Mouse (Mus musculus) lung, postnatal 0 days (tissue): ENCODE measurements at regions not wholly inside any gene's neighbourhood (a gene's known extent, or its start where the extent isn't known, plus 50 kb on each side); places are given as distances from the start of the nearest gene placed in this dataset.

Source experiments
- CTCF ChIP-seq: IDR thresholded peaks from 2 replicates; pipeline ENCODE4 v1.5.1; 2016; ENCODE audit warnings: antibody characterized with exemption, mild to moderate bottlenecking
- EP300 ChIP-seq: IDR thresholded peaks from 2 replicates; pipeline ENCODE4 v1.6.1; 2016; ENCODE audit warnings: antibody characterized with exemption, mild to moderate bottlenecking, control low read depth

DNA sequence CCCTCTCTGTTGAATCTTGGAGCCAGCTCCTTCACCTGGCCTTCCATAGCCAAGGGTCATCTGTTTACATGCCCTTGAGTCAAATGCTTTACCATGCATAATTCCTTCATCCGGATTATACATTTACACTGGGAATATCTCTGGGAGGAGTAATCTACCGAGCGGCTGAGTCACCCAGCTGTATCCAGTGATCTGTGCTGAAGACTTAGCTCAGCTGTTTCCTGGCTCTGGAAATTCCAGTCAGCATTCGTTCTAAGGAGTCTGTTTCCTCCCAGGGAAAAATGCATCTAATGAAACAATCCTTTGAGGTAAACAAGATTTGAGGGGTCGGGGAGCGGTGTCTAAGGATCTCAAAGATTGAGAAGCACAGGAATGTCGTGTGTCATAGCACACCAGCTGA, 276.9 kb downstream of the Rps24 start:
- TF ChIP-seq CTCF = no peak
- TF ChIP-seq EP300 = no peak
